Mouse (Mus musculus) lung, adult 2 months (tissue): ENCODE data around the gene Cenpb.

Source experiments
- CTCF ChIP-seq: fragments of 200-500 bp; IDR thresholded peaks from 2 replicates; pipeline ENCODE4 v1.5.1; 2011; ENCODE audit warnings: mild to moderate bottlenecking, low read length, control low read depth; ENCODE audit not compliant: insufficient read depth
- POLR2A ChIP-seq: fragments of 200-500 bp; IDR thresholded peaks from 2 replicates; pipeline ENCODE4 v1.6.1; 2011; ENCODE audit warnings: low read depth, mild to moderate bottlenecking, control low read depth, low read length, borderline replicate concordance; ENCODE audit errors: extremely low read depth

DNA sequence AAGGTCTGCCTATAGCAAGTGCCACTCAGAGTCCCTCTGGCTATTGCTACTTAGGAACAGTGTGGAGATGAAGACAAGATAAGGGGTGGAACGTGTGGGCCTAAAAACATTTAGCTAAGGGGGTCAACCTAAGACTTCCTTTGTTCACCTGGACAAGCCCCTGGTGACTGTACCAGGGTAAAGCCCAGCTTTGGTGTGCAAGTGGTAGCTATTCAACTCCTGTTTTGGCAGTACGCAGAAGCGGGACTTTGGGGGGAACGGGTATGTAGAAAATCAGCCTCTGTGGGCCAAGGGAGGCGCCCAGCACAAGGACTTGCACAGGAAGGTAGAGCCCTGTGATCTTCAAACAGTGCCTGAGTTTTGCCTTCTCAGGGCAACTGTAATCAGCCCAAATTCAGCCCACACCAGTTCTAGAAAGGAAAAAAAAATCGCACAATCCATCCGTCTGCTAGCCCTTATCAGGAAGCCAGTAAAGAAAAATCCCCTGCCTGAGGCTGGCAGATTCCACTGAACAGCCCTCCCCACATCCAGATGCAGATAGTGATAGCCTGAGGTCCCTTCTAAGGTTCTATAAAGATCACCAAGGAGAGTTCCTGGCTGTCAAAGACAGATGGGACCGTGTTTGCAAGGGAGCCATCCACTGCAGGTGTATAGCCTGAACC lies 25.8 kb upstream of the Cenpb start:
- TF ChIP-seq CTCF (no peak), POLR2A (no peak)
